Mouse (Mus musculus): ENCODE results near the gene Rap1gds1.

- no peak for TF ChIP-seq POLR2A (IDR thresholded peaks at IDR 0.05; ENCODE audit: borderline replicate concordance, control insufficient read depth, low read depth, low read length)
- no peak for TF ChIP-seq CTCF (IDR thresholded peaks at IDR 0.05; ENCODE audit: control insufficient read depth, insufficient read depth, low read length)
Observed at GRCm38 (mm10) chr3:139012352-139012751, 62.6 kb downstream of the Rap1gds1 start.

All from bone marrow, adult 2 months (tissue).